Mouse (Mus musculus) forebrain, postnatal 0 days (tissue): ENCODE results near the gene Srsf6. TPM values are rescaled to one million over a fixed set of nuclear protein-coding genes. Genes with fewer than 3 reads are reported as not detected.

ENCODE experiments used
- ATAC-seq: fragments of 200-750 bp; cut with Nextera tagmentation; 2 replicates; pipeline ENCODE4 v1.8.0; 2017; ENCODE audit warnings: mild to moderate bottlenecking, moderate library complexity
- DNase-seq: peaks from one replicate; pipeline ENCODE4 v3.0.0-alpha.2; 2015
- H3K27ac ChIP-seq: fragments of 300-500 bp; sonication (generic); 2 replicates; pipeline ENCODE4 v1.5.1; 2014; ENCODE audit warnings: low read depth, mild to moderate bottlenecking, antibody characterized with exemption, low read length, moderate library complexity, mixed read lengths
- H3K27me3 ChIP-seq: fragments of 300-500 bp; sonication (generic); 2 replicates; pipeline ENCODE4 v1.6.1; 2014; ENCODE audit warnings: mild to moderate bottlenecking, low read length, mixed read lengths; ENCODE audit not compliant: insufficient read depth
- H3K36me3 ChIP-seq: fragments of 300-500 bp; sonication (generic); 2 replicates; pipeline ENCODE4 v1.6.1; 2014; ENCODE audit warnings: mild to moderate bottlenecking, moderate library complexity; ENCODE audit not compliant: insufficient read depth
- H3K4me1 ChIP-seq: fragments of 300-500 bp; sonication (generic); 2 replicates; pipeline ENCODE4 v1.6.1; 2014; ENCODE audit warnings: antibody characterized with exemption; ENCODE audit not compliant: insufficient read depth
- H3K4me2 ChIP-seq: fragments of 300-500 bp; sonication (generic); 2 replicates; pipeline ENCODE4 v1.6.1; 2014; ENCODE audit warnings: low read depth, mild to moderate bottlenecking, moderate library complexity
- H3K4me3 ChIP-seq: fragments of 300-500 bp; sonication (generic); 2 replicates; pipeline ENCODE4 v1.5.1; 2014; ENCODE audit warnings: low read depth, low read length, mixed read lengths
- H3K9ac ChIP-seq: fragments of 300-500 bp; sonication (generic); 2 replicates; pipeline ENCODE4 v1.6.1; 2014; ENCODE audit warnings: mild to moderate bottlenecking
- H3K9me3 ChIP-seq: fragments of 300-500 bp; sonication (generic); 2 replicates; pipeline ENCODE4 v1.6.1; 2016; ENCODE audit warnings: low read length
- CTCF ChIP-seq: sonication (generic); IDR thresholded peaks from 2 replicates; pipeline ENCODE4 v1.5.1; 2016; ENCODE audit warnings: antibody characterized with exemption, control low read depth, low read depth
- WGBS: fragments of 180-500 bp; shearing (Covaris S2); extraction: QIAGEN DNeasy Blood & Tissue Kit; methylation state at CpG from one replicate; pipeline ENCODE4 v1.1.7; 2014; 5-methylcytosine and 5-hydroxymethylcytosine counted together
- polyA plus RNA-seq: library from polyadenylated mRNA; unstranded; fragments of >200 nt; fragmentation: Nextera tagmentation; extraction: Ambion mirVana; gene quantifications from 2 replicates; pipeline ENCODE4 v1.2.1, GENCODE M21; 2015
- total RNA-seq: library from RNA; depleted of rRNA; stranded (reverse); fragments of >200 nt; gene quantifications from 2 replicates; pipeline ENCODE4 v1.2.3, GENCODE M21; 2014; rRNA removed

Srsf6 gene
- total and polyA plus RNA-seq, 2 experiments from 2014 or later: 133 to 146 TPM

GRCm38 (mm10) chr2:162975157-162975775, 43.9 kb downstream of the Srsf6 start:
- Histone ChIP-seq H3K9ac (no peak overlapping the region), H3K27me3 (no peaks in the 10 kb centered on the region), H3K36me3 (no peaks in the 10 kb centered on the region), H3K9me3 (no peaks in the 10 kb centered on the region), H3K27ac (no peak overlapping the region), H3K4me3 (no peak overlapping the region), H3K4me2 (no peak overlapping the region), H3K4me1 (peaks cover 5% of the 10 kb centered on the region; the same call in 1 of the 2 replicates)
- DNase-seq: peak; percentile 68
- WGBS: 41% methylated on average over 11 of the region's 11 CpGs
- ATAC-seq: peak; percentile 78
- no peak for TF ChIP-seq CTCF

GRCm38 (mm10) chr2:162976001-162976400, 44.7 kb downstream of the Srsf6 start:
- Histone ChIP-seq H3K4me1 (peaks cover 5% of the 10 kb centered on the region; the same call in 1 of the 2 replicates), H3K9ac (no peak overlapping the region), H3K36me3 (no peaks in the 10 kb centered on the region), H3K4me3 (no peak overlapping the region), H3K27me3 (no peaks in the 10 kb centered on the region), H3K4me2 (no peak overlapping the region), H3K27ac (no peak overlapping the region), H3K9me3 (no peaks in the 10 kb centered on the region)
- 0 out of 2 replicates have a peak, but pooled peaks have one; percentile 19 for ATAC-seq
- 34% methylated on average over 4 of the region's 4 CpGs for WGBS
- no peak for DNase-seq
- TF ChIP-seq CTCF: no peak

GRCm38 (mm10) chr2:162984381-162984780, 53.1 kb downstream of the Srsf6 start:
- WGBS: 92% methylated on average over 6 of the region's 6 CpGs
- Histone ChIP-seq H3K27me3 (no peaks in the 10 kb centered on the region), H3K4me1 (no peaks in the 10 kb centered on the region), H3K9me3 (no peaks in the 10 kb centered on the region), H3K36me3 (no peaks in the 10 kb centered on the region), H3K27ac (no peak overlapping the region), H3K4me2 (no peak overlapping the region), H3K4me3 (no peak overlapping the region), H3K9ac (no peak overlapping the region)
- ATAC-seq (no peak), DNase-seq (no peak)
- no peak for TF ChIP-seq CTCF

- Histone ChIP-seq H3K9me3 (no peaks in the 10 kb centered on the region), H3K27ac (no peak overlapping the region), H3K9ac (no peak overlapping the region), H3K4me2 (no peak overlapping the region), H3K4me3 (no peak overlapping the region), H3K4me1 (no peaks in the 10 kb centered on the region), H3K36me3 (no peaks in the 10 kb centered on the region), H3K27me3 (no peaks in the 10 kb centered on the region)
- TF ChIP-seq CTCF: no peak
- 19% methylated on average over 3 of the region's 3 CpGs for WGBS
- ATAC-seq (peak; percentile 56), DNase-seq (peak; percentile 48)
Observed at GRCm38 (mm10) chr2:162985923-162986322, 54.6 kb downstream of the Srsf6 start.

Other genes starting within 250 kb of the Srsf6 start
- 6.5 and 10.4 TPM in 2 replicates for gene L3mbtl1, start 11.9 kb downstream of the Srsf6 start, total RNA-seq
- gene L3mbtl1, start 11.9 kb downstream of the Srsf6 start, polyA plus RNA-seq: 1.6 and 3.4 TPM in 2 replicates
- 0.15 TPM in 1 of 2 replicates, not detected in the other for gene Sgk2, start 55.8 kb downstream of the Srsf6 start, total RNA-seq
- 0.05 and 0.25 TPM in 2 replicates for gene Sgk2, start 55.8 kb downstream of the Srsf6 start, polyA plus RNA-seq
- gene Ift52, start 85.8 kb downstream of the Srsf6 start, total RNA-seq: 16.0 and 21.3 TPM in 2 replicates
- gene Ift52, start 85.8 kb downstream of the Srsf6 start, polyA plus RNA-seq: 26.5 and 31.4 TPM in 2 replicates
- gene Mybl2, start 123.2 kb downstream of the Srsf6 start, total RNA-seq: 2.8 and 3.0 TPM in 2 replicates
- gene Mybl2, start 123.2 kb downstream of the Srsf6 start, polyA plus RNA-seq: 2.1 and 3.1 TPM in 2 replicates
- gene Gtsf1l, start 156.3 kb downstream of the Srsf6 start, total RNA-seq: not detected in 2 replicates
- 0.31 TPM in 1 of 2 replicates, not detected in the other for gene Gtsf1l, start 156.3 kb downstream of the Srsf6 start, polyA plus RNA-seq